Mouse (Mus musculus): ENCODE data around the gene Pear1. TPM values are rescaled to one million over a fixed set of nuclear protein-coding genes. Genes with fewer than 3 reads are reported as not detected.
A peak's percentile ranks its signal among the peaks of the same experiment; 100 is the strongest.

The Pear1 gene
- polyA plus RNA-seq, 1 experiment from 2014 or later: 18.2 TPM

GRCm38 (mm10) chr3:87833482-87833881 is 9.4 kb upstream of the Pear1 start:
- no peaks in the 10 kb centered on the region for H3K27me3 ChIP-seq
- H3K36me3 ChIP-seq: no peaks in the 10 kb centered on the region
- H3K4me3 ChIP-seq: no peak overlapping the region
- no peaks in the 10 kb centered on the region for H3K4me1 ChIP-seq
- 64% methylated on average over 5 of the region's 5 CpGs for WGBS
- no peak overlapping the region for H3K9ac ChIP-seq
- H3K27ac ChIP-seq: no peak overlapping the region
- H3K9me3 ChIP-seq: no peaks in the 10 kb centered on the region
- no peak overlapping the region for H3K4me2 ChIP-seq (replicated peaks)
- no peak for ATAC-seq (ENCODE audit: low FRiP score, low read depth)

GRCm38 (mm10) chr3:87832109-87832859 is 8.2 kb upstream of the Pear1 start:
- Histone ChIP-seq H3K27ac (no peak overlapping the region), H3K9me3 (no peaks in the 10 kb centered on the region), H3K9ac (no peak overlapping the region), H3K36me3 (no peaks in the 10 kb centered on the region), H3K4me1 (no peaks in the 10 kb centered on the region), H3K4me3 (no peak overlapping the region), H3K4me2 (replicated peaks) (no peak overlapping the region), H3K27me3 (no peaks in the 10 kb centered on the region)
- 82% methylated on average over 7 of the region's 7 CpGs for WGBS
- no peak for ATAC-seq (ENCODE audit: low FRiP score, low read depth)

DNA sequence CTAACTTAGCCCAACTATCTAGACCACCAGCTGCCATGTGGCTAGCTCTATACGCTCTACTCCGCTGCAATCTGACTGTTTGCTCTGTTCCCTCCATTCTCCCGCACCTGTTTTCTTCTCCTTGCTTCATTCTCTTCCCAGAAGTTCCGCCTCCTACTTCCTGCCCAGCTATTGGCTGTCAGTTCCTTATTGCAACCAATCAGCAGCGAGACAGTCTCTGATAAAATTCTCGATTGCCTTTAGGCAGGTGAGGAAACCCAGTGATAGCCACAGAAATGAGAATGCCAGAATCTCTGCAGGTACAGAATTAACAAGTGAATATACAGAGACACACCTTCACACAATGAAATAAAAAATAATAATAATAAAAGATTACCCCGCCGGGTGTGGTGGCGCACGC is 4.9 kb upstream of the Pear1 start:
- no peak for ATAC-seq (ENCODE audit: low FRiP score, low read depth)
- no peaks in the 10 kb centered on the region for H3K9me3 ChIP-seq
- H3K27me3 ChIP-seq: no peaks in the 10 kb centered on the region
- no peak overlapping the region for H3K4me2 ChIP-seq (replicated peaks)
- H3K36me3 ChIP-seq: no peaks in the 10 kb centered on the region
- WGBS: 56% methylated on average over 10 of the region's 10 CpGs
- no peak overlapping the region for H3K27ac ChIP-seq
- no peak overlapping the region for H3K9ac ChIP-seq
- no peaks in the 10 kb centered on the region for H3K4me1 ChIP-seq
- H3K4me3 ChIP-seq: no peak overlapping the region

DNA sequence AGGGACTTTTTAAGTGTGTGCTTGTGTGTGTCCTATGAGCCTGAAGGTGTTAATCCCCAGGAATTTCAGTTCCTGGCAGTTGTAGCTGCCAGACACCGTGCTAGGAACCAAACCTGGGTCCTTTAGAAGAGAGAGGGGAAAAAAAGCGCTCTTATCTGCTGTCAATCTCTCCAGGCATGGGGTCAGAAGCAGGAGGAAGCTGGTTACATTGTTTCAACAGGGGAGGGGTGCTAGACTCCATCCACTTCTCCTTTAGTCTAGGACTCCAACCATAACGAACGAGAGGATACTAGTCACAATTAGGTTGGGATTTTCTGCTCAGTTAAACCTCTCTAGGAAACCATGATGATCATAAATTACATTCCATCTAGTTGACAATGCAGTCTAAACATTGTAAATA is 4.3 kb upstream of the Pear1 start:
- Histone ChIP-seq H3K9me3 (no peaks in the 10 kb centered on the region), H3K4me1 (no peaks in the 10 kb centered on the region), H3K4me2 (replicated peaks) (no peak overlapping the region), H3K27me3 (no peaks in the 10 kb centered on the region), H3K4me3 (no peak overlapping the region), H3K27ac (no peak overlapping the region), H3K36me3 (no peaks in the 10 kb centered on the region), H3K9ac (no peak overlapping the region)
- no peak for ATAC-seq (ENCODE audit: low FRiP score, low read depth)
- 46% methylated on average over 4 of the region's 4 CpGs for whole genome bisulfite sequencing

DNA sequence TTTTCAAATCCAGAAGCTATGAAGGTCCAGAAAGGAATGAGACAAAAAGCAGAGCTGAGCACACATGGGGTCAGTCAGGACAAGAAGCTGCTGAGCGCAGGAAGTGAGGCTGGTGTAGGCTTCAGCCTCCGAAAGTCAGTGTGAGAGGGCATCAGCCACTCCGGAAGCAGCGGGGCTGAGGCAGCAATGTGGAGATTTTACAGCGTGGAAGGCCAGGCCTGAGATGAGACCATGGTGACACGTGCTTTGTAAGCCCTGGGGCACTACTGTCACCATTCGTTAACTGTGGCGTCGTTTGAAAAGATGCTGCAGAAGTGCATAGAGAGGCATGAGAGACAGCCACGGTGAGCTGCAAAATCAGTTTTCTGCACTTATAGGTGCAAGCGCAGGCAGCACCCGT is 5.9 kb downstream of the Pear1 start:
- no peak for ATAC-seq (ENCODE audit: low FRiP score, low read depth)
- WGBS: 68% methylated on average over 12 of the region's 12 CpGs
- no peak overlapping the region for H3K4me3 ChIP-seq
- no peaks in the 10 kb centered on the region for H3K36me3 ChIP-seq
- no peak overlapping the region for H3K9ac ChIP-seq
- no peak overlapping the region for H3K27ac ChIP-seq
- peaks cover 64% of the 10 kb centered on the region for H3K27me3 ChIP-seq
- no peak overlapping the region for H3K4me2 ChIP-seq (replicated peaks)
- H3K4me1 ChIP-seq: no peaks in the 10 kb centered on the region
- H3K9me3 ChIP-seq: no peaks in the 10 kb centered on the region

- Histone ChIP-seq H3K4me1 (peaks cover 4% of the 10 kb centered on the region; the same call in 1 of the 2 replicates), H3K9ac (no peak overlapping the region), H3K9me3 (no peaks in the 10 kb centered on the region), H3K4me3 (no peak overlapping the region), H3K27me3 (peaks cover 70% of the 10 kb centered on the region), H3K36me3 (no peaks in the 10 kb centered on the region), H3K4me2 (replicated peaks) (peak overlapping the region; percentile 27), H3K27ac (no peak overlapping the region)
- 0 out of 2 replicates have a peak, but pooled peaks have one; percentile 37 for ATAC-seq (ENCODE audit: low FRiP score, low read depth)
- 5% methylated on average over 12 of the region's 12 CpGs for WGBS
These were observed 7.4 kb downstream of the Pear1 start for GRCm38 (mm10) chr3:87816646-87817093.

DNA sequence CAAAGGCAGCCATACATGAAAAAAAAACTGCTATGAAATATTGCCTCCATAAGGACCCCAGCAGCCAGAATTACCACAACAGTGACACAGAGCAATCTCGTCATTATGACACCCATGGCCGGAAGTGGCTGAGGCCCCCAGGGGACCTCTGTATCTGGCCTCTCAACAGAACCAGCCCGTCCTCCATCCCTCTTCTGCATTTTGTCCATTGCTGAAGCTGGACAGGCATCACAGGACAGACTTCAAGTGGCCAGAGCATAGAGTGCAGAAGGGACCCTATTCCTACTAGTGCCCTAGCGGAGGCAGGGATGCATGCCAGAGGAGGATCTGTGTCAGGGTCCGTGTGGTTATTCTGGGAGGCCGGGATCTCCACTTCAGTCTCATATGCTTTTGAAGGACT is 7.9 kb downstream of the Pear1 start:
- peaks cover 75% of the 10 kb centered on the region for H3K27me3 ChIP-seq
- 65% methylated on average over 6 of the region's 6 CpGs for WGBS
- H3K9me3 ChIP-seq: no peaks in the 10 kb centered on the region
- H3K36me3 ChIP-seq: no peaks in the 10 kb centered on the region
- H3K4me2 ChIP-seq (replicated peaks): peak overlapping the region; percentile 27
- peaks cover 4% of the 10 kb centered on the region; the same call in 1 of the 2 replicates for H3K4me1 ChIP-seq
- no peak overlapping the region for H3K4me3 ChIP-seq
- ATAC-seq (ENCODE audit: low FRiP score, low read depth): no peak
- H3K9ac ChIP-seq: no peak overlapping the region
- H3K27ac ChIP-seq: no peak overlapping the region

DNA sequence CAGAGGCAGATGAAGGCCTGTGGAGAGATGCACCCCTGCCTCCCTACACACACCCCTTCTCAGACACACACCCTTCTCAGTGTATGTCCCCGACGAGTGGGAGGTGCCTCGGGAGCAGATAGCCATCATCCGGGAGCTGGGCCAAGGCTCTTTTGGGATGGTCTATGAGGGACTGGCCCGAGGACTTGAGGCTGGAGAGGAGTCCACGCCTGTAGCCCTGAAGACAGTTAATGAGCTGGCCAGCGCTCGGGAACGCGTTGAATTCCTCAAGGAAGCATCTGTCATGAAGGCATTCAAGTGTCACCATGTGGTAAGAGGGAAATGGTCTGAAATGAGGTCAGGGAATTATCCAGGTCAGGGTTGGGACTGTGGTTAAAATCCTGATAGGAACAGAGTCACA is 11.2 kb downstream of the Pear1 start:
- no peak overlapping the region for H3K4me2 ChIP-seq (replicated peaks)
- H3K4me3 ChIP-seq: no peak overlapping the region
- H3K9me3 ChIP-seq: no peaks in the 10 kb centered on the region
- H3K27me3 ChIP-seq: peaks cover 82% of the 10 kb centered on the region
- no peak overlapping the region for H3K27ac ChIP-seq
- H3K4me1 ChIP-seq: peaks cover 18% of the 10 kb centered on the region; the same call in 1 of the 2 replicates
- ATAC-seq (ENCODE audit: low FRiP score, low read depth): no peak
- H3K36me3 ChIP-seq: no peaks in the 10 kb centered on the region
- 57% methylated on average over 10 of the region's 10 CpGs for WGBS
- no peak overlapping the region for H3K9ac ChIP-seq

DNA sequence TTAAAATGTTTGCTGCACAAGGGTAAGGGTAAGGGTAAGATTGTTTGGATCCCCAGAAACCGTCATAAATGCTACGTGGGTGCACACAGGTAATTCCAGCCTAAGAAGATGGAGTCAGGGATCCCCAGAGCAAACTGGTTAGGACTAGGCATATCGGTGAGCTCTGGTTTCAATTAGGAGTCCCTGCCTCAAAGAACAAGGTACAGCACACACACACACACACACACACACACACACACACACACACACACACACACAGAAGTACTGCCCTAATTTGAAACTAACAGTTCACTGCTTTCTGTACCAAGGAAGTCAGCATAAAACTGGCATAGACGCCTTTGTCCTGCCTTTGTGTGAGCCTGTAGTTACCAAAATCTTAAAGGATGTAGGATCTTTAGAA is 11.7 kb downstream of the Pear1 start:
- peaks cover 82% of the 10 kb centered on the region for H3K27me3 ChIP-seq
- H3K4me3 ChIP-seq: no peak overlapping the region
- no peak overlapping the region for H3K4me2 ChIP-seq (replicated peaks)
- H3K4me1 ChIP-seq: peaks cover 18% of the 10 kb centered on the region; the same call in 1 of the 2 replicates
- ATAC-seq (ENCODE audit: low FRiP score, low read depth): no peak
- H3K36me3 ChIP-seq: no peaks in the 10 kb centered on the region
- H3K9me3 ChIP-seq: no peaks in the 10 kb centered on the region
- no peak overlapping the region for H3K9ac ChIP-seq
- H3K27ac ChIP-seq: no peak overlapping the region
- 29% methylated on average over 4 of the region's 4 CpGs for WGBS

GRCm38 (mm10) chr3:87811297-87811696 is 12.8 kb downstream of the Pear1 start:
- no peak for ATAC-seq (ENCODE audit: low FRiP score, low read depth)
- peaks cover 18% of the 10 kb centered on the region; the same call in 1 of the 2 replicates for H3K4me1 ChIP-seq
- H3K27ac ChIP-seq: no peak overlapping the region
- no peak overlapping the region for H3K4me3 ChIP-seq
- peaks cover 84% of the 10 kb centered on the region for H3K27me3 ChIP-seq
- H3K9me3 ChIP-seq: no peaks in the 10 kb centered on the region
- H3K36me3 ChIP-seq: no peaks in the 10 kb centered on the region
- H3K9ac ChIP-seq: no peak overlapping the region
- WGBS: 84% methylated on average over 8 of the region's 8 CpGs
- no peak overlapping the region for H3K4me2 ChIP-seq (replicated peaks)

DNA sequence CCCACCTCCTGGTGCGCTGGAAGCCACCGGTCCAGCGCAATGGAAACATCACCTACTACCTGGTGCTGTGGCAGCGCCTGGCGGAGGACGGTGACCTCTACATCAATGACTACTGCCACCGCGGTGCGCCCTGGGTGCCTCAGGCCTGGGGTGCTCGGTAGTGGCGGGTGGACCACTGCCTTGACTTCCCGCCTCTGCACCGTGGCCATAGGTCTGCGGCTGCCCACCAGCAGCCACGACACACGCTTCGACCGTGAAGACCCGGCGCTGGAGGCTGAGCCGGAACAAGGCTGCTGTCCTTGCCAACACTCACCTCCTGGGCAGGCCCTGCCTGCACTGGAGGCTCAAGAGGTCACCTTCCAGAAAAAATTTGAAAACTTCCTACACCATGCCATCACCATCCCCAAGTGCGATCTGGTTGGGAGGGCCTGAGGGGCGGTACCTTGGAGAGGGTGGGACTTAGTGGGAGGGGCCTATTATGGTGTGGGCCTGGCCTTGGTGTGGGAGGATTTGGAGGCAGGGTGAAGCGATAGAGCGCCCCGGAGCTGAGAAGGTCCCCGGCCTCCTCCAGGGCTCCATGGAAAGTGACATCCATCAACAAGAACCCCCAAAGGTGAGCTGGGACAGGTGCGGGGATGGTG is 14.7 kb downstream of the Pear1 start:
- H3K9me3 ChIP-seq: no peaks in the 10 kb centered on the region
- no peaks in the 10 kb centered on the region for H3K36me3 ChIP-seq
- H3K27me3 ChIP-seq: peaks cover 84% of the 10 kb centered on the region
- H3K4me2 ChIP-seq (replicated peaks): peak overlapping the region; percentile 54
- 0 out of 2 replicates have a peak, but pooled peaks have one; percentile 46 for ATAC-seq (ENCODE audit: low FRiP score, low read depth)
- no peak overlapping the region for H3K9ac ChIP-seq
- H3K27ac ChIP-seq: no peak overlapping the region
- 4% methylated on average over 28 of the region's 28 CpGs for WGBS
- peaks cover 18% of the 10 kb centered on the region; the same call in 1 of the 2 replicates for H3K4me1 ChIP-seq
- peak overlapping the region; percentile 26 for H3K4me3 ChIP-seq

DNA sequence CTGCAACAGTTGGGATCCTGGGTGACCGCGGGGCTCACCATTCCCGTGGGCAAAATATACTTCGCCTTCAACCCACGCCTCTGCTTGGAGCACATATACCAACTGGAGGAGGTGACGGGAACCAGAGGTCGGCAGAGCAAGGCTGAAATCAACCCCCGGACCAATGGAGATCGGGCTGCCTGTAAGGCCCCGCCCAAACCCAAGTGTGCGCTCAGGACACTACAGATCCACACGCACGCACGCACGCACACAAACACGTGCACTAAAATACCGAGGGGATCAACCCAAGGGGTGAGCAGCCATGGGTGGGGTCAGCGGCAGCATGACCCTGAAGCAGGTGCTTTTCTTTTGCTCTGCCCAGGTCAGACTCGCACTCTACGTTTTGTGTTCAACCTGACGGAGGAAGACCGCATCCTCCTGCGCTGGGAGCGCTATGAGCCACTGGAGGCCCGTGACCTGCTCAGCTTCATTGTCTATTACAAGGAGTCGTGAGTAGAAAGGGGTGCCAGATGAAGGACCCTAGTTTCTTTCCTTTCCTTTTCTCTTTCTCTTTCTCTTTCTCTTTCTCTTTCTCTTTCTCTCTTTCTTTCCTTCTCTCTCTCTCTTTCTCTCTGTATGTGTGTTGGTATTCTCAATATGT is 19.9 kb downstream of the Pear1 start:
- Histone ChIP-seq H3K9ac (no peak overlapping the region), H3K4me1 (peaks cover 8% of the 10 kb centered on the region; the same call in 1 of the 2 replicates), H3K36me3 (no peaks in the 10 kb centered on the region), H3K9me3 (no peaks in the 10 kb centered on the region), H3K4me2 (replicated peaks) (peak overlapping the region; percentile 58), H3K27me3 (peaks cover 99% of the 10 kb centered on the region), H3K4me3 (peak overlapping the region; percentile 23), H3K27ac (no peak overlapping the region)
- 3% methylated on average over 26 of the region's 26 CpGs for WGBS
- ATAC-seq (ENCODE audit: low FRiP score, low read depth): no peak
